Mouse (Mus musculus) stomach, postnatal 0 days (tissue): ENCODE measurements around the gene Klhl26. TPM values are rescaled to one million over a fixed set of nuclear protein-coding genes. Genes with fewer than 3 reads are reported as not detected.

ENCODE experiments used
- ATAC-seq: fragments of 200-750 bp; cut with Nextera tagmentation; 2 replicates; pipeline ENCODE4 v1.8.0; 2017; ENCODE audit not compliant: low FRiP score, low TSS enrichment
- DNase-seq: peaks from one replicate; pipeline ENCODE4 v3.0.0-alpha.2; 2016; ENCODE audit warnings: low spot score
- H3K27ac ChIP-seq: fragments of 300-500 bp; sonication (generic); replicated peaks from 2 replicates; pipeline ENCODE4 v1.5.1; 2014; ENCODE audit warnings: mild to moderate bottlenecking, control low read depth
- H3K27me3 ChIP-seq: fragments of 300-500 bp; sonication (generic); 2 replicates; pipeline ENCODE4 v1.6.1; 2014; ENCODE audit warnings: low read length; ENCODE audit not compliant: control insufficient read depth, insufficient read depth
- H3K36me3 ChIP-seq: fragments of 300-500 bp; sonication (generic); 2 replicates; pipeline ENCODE4 v1.6.1; 2014; ENCODE audit warnings: low read length, mixed read lengths; ENCODE audit not compliant: control insufficient read depth, insufficient read depth
- H3K4me1 ChIP-seq: fragments of 300-500 bp; sonication (generic); replicated peaks from 2 replicates; pipeline ENCODE4 v1.6.1; 2014; ENCODE audit warnings: antibody characterized with exemption; ENCODE audit not compliant: control insufficient read depth, insufficient read depth
- H3K4me2 ChIP-seq: fragments of 300-500 bp; sonication (generic); replicated peaks from 2 replicates; pipeline ENCODE4 v1.6.1; 2014; ENCODE audit warnings: low read depth, mild to moderate bottlenecking, control low read depth, moderate library complexity
- H3K4me3 ChIP-seq: fragments of 300-500 bp; sonication (generic); 2 replicates; pipeline ENCODE4 v1.5.1; 2014; ENCODE audit warnings: low read depth, low read length, control low read depth
- H3K9ac ChIP-seq: fragments of 300-500 bp; sonication (generic); 2 replicates; pipeline ENCODE4 v1.6.1; 2014; ENCODE audit warnings: mild to moderate bottlenecking, low read length, control low read depth, mixed read lengths
- H3K9me3 ChIP-seq: fragments of 300-500 bp; sonication (generic); 2 replicates; pipeline ENCODE4 v1.6.1; 2016; ENCODE audit warnings: low read length; ENCODE audit not compliant: control insufficient read depth
- CTCF ChIP-seq: IDR thresholded peaks from 2 replicates; pipeline ENCODE4 v1.5.1; 2016; ENCODE audit warnings: antibody characterized with exemption, low read depth, mild to moderate bottlenecking, moderate library complexity
- EP300 ChIP-seq: optimal IDR thresholded peaks from 2 replicates; pipeline ENCODE3; 2016; ENCODE audit warnings: antibody characterized with exemption
- WGBS: fragments of 180-500 bp; shearing (Covaris S2); extraction: QIAGEN DNeasy Blood & Tissue Kit; methylation state at CpG from one replicate; pipeline ENCODE4 v1.1.7; 2014; 5-methylcytosine and 5-hydroxymethylcytosine counted together
- polyA plus RNA-seq: library from polyadenylated mRNA; unstranded; fragments of >200 nt; fragmentation: Nextera tagmentation; extraction: Ambion mirVana; gene quantifications from 2 replicates; pipeline ENCODE4 v1.2.1, GENCODE M21; 2015

Gene Klhl26
- polyA plus RNA-seq, 1 experiment from 2014 or later: 10.4 TPM

DNA sequence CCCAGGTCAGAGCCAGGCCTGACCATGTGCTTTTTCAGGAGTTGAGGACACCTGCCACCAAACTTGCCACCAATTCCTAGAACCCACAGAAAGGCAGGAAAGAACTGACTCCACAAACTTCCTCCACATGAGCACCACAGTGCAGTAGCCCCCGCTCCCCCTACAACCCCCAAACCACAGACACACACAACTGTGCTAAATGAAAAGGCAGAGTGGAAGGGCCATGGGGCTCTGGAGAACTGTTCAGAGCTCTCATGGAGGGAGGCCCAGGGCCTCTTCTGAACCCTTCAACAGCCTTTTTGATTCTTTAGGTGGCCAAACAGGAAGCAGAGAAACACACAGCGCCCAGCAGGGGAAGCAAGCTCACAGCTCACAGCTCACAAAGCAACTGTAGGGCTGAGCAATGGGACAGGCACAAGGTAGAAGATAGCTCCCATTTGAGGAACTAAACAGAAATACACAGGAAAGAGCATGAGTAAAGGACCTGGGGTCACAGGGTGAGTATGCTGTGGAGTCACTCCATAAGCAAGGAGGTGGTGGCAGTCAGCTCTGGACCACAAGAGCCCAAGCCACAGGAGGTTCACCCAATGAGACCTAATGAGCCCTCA, 50.4 kb downstream of the Klhl26 start:
- Histone ChIP-seq H3K27me3 (no peaks in the 10 kb centered on the region), H3K9me3 (no peaks in the 10 kb centered on the region), H3K27ac (no peak overlapping the region), H3K9ac (no peak overlapping the region), H3K4me2 (no peak overlapping the region), H3K4me3 (no peak overlapping the region), H3K36me3 (no peaks in the 10 kb centered on the region), H3K4me1 (no peaks in the 10 kb centered on the region)
- ATAC-seq (no peak), DNase-seq (no peak)
- TF ChIP-seq CTCF (no peak), EP300 (no peak)
- 94% methylated on average over 2 of the region's 2 CpGs for WGBS

DNA sequence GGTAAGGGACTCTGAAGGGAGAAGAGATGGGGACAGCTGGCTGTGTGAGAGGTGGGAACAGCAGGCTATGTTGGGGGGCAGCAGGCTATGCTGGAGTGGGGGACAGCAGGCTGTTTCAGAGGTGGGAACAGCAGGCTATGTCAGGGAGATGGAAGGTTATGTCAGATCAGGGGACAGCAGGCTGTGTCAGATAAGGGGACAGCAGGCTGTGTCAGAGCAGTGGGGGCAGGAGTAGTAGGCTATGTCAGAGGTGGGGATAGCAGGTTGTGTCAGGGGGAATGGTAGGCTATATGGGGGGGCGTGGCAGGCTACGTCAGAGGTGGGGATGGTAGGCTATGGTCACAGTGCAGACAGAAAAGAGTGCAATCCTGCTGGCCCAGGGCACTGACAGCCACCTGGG, 54.0 kb downstream of the Klhl26 start:
- ATAC-seq (no peak), DNase-seq (no peak)
- no peak overlapping the region for H3K9ac ChIP-seq
- no peak overlapping the region for H3K27ac ChIP-seq
- H3K4me2 ChIP-seq: no peak overlapping the region
- TF ChIP-seq EP300: no peak
- no peak for TF ChIP-seq CTCF
- no peaks in the 10 kb centered on the region for H3K9me3 ChIP-seq
- H3K4me1 ChIP-seq: peaks cover 4% of the 10 kb centered on the region; the same call in 1 of the 2 replicates
- H3K36me3 ChIP-seq: no peaks in the 10 kb centered on the region
- H3K4me3 ChIP-seq: no peak overlapping the region
- H3K27me3 ChIP-seq: no peaks in the 10 kb centered on the region
- WGBS: 84% methylated on average over 2 of the region's 2 CpGs

DNA sequence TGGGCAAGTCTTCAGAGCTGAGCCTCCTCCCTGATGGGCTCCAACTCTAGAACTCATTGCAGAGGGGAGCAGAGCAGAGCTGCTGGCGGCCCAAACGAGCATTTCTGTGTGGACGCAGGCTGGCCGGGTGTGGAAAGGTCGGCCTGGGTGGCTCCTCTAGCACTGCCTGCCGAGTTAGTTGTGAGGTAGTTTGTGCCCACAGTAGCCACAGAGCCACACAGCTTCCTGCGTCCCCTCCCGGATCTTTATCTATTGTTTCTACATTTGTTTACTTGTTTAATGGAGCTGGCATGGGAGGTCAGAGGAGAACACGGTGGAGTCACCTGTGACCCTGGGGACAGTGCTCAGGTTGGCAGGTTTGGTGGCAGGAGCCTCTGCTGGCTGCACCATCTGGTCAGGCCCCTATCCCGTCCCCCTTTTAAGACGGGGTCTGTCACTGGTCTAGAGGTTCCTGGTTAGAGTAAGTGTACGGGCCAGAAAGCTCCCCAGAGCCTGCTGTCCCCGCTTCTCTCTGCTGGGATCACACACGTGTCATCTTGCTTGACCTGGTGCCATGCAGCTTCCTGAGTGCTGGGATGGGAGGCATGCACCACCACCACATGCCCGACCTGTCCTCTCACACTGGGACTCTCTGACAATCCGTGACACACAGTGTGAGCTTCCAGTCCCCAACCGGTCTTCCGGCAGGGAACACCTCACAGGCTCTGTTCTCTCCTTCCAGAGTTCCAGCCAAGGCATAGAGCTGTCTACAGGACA, 55.2 kb downstream of the Klhl26 start:
- H3K4me1 ChIP-seq: peaks cover 4% of the 10 kb centered on the region; the same call in 1 of the 2 replicates
- DNase-seq (no peak), ATAC-seq (no peak)
- no peak overlapping the region for H3K27ac ChIP-seq
- H3K9ac ChIP-seq: no peak overlapping the region
- TF ChIP-seq CTCF (no peak), EP300 (no peak)
- no peak overlapping the region for H3K4me2 ChIP-seq
- H3K27me3 ChIP-seq: no peaks in the 10 kb centered on the region
- no peaks in the 10 kb centered on the region for H3K36me3 ChIP-seq
- no peaks in the 10 kb centered on the region for H3K9me3 ChIP-seq
- H3K4me3 ChIP-seq: no peak overlapping the region
- WGBS: 69% methylated on average over 18 of the region's 18 CpGs

DNA sequence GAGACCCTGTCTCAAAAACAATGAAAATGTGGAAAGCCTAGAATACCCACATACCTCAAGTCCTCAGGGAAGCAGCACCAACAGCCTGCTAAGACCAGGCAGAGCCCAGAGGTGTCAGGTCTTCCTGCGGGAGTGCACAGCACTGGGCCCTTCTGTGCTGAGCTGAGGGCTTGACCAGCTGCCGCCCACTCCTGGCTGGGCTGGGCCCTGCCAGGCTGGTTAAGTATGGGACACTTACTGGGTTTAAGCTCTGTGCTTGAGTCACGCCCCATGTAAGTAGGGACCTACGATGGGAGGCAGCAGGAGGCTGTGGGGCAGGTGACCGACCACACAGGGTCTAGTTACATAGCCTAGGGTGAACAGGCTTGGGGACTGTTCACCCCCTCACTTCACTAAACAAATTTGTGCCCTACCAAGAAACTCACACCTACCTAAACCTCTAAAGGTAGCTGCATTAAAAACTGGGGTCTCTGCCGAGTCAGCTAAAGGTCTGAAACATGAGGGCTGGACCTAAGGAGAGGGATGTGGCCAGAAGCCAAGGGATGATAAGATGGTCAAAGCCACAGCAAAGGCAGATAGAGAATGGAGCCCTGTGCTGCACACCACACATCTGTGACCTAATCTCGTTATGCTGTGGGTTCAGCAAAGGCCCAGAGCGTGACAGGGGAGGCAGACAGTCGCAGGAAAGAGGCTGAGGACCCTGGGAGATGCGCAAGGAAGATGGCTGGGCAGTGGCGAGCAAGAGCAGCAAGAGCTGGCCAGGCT, 56.7 kb downstream of the Klhl26 start:
- no peak for ATAC-seq
- DNase-seq: no peak
- Histone ChIP-seq H3K9ac (no peak overlapping the region), H3K36me3 (no peaks in the 10 kb centered on the region), H3K4me1 (peaks cover 4% of the 10 kb centered on the region; the same call in 1 of the 2 replicates), H3K27me3 (no peaks in the 10 kb centered on the region), H3K27ac (no peak overlapping the region), H3K4me2 (no peak overlapping the region), H3K4me3 (no peak overlapping the region), H3K9me3 (no peaks in the 10 kb centered on the region)
- TF ChIP-seq CTCF (no peak), EP300 (no peak)
- 76% methylated on average over 11 of the region's 11 CpGs for WGBS

DNA sequence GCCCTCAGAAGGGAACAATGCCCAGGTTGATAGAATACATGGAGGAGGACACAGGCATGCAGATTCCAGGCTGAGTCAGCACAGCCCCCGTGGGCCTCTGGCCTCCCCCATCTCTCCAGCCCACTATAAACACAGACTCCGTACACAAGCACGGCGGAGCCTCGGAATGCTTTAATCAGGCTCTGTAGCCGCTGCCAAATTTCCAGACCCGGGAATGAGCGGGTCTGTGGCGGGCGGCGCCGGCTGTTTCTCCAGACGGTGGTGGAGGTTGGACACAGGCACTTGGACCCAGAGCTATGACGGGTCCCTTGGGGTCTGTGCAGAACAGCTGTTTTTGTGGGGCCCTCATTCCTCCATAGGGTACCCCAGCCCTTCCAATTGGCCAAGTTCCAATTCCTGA, 57.8 kb downstream of the Klhl26 start:
- WGBS: 18% methylated on average over 14 of the region's 14 CpGs
- Histone ChIP-seq H3K4me1 (peaks cover 4% of the 10 kb centered on the region; the same call in 1 of the 2 replicates), H3K27ac (peak overlapping the region; percentile 45; the same call in 1 of the 2 replicates), H3K9ac (no peak overlapping the region), H3K4me3 (no peak overlapping the region), H3K36me3 (0 out of 2 replicates have a peak, but pooled peaks cover 2% of the 10 kb centered on the region), H3K4me2 (no peak overlapping the region; the same call in 1 of the 2 replicates), H3K9me3 (no peaks in the 10 kb centered on the region), H3K27me3 (no peaks in the 10 kb centered on the region)
- DNase-seq (peak; percentile 55), ATAC-seq (peak; percentile 62)
- TF ChIP-seq EP300 (no peak), CTCF (no peak)
